26 mouse cellular contexts compared by ENCODE assay signal in the genomic region with DNA sequence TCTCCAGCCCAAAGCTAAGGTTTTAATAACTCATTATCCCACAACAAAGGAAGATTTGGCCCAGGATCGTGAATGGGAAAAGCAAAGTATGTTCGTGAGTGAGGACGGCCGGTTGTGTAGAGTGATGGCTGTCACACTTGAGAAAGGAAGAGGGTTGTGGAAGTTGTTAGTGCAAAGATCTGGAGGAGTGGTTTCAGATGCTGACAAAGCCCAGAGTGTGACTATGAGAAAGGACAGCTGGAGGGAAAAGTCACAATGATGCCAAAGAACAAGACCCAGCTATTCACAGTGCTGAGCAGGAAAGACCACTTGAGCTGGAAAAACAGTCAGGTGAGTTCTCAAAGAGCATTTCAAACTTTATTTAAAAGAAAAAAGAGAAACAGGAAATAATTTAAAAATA. TPM values are rescaled to one million over a fixed set of nuclear protein-coding genes. Genes with fewer than 3 reads are reported as not detected.
DNase-seq lines count a peak whose midpoint lies in the region; ATAC-seq and TF ChIP-seq lines count a peak whose summit lies in the region.
"Had no signal": no experiment of that assay in that cellular context is flagged by ENCODE, and none has a peak within 500 bp of the region (broad histone marks: within the 10 kb centered on the region; RNA-seq: fewer than 3 reads in every experiment).

No protein-coding gene starts in this region.

- DNase-seq in heart, adult 2 months, result no peak
- DNase-seq in kidney, postnatal 14 days, result peak; percentile 8
- no peak for DNase-seq in kidney, postnatal 36 days
- peak; percentile 72 for DNase-seq in lung, postnatal 10 days
- no peak for DNase-seq in adrenal gland, postnatal 14 days
- DNase-seq: adrenal gland, postnatal 25 days; cerebellum, adult 11-12 months; cerebellum, postnatal 36 days; gastrocnemius, postnatal 36 days; kidney, postnatal 10 days; layer of hippocampus, adult 9-11 months; right cerebral cortex, postnatal 14 days; thymus, postnatal 25 days had no signal

- intact Hi-C loops in heart, adult 2 months (cut with DNase I), result no loop called here

- H3K9me3 ChIP-seq in heart, embryonic 13.5 days, result no peaks in the 10 kb centered on the region
- no peaks in the 10 kb centered on the region for H3K9me3 ChIP-seq in stomach, embryonic 16.5 days (replicated peaks; ENCODE audit: control insufficient read depth, low read length)
- H3K9me3 ChIP-seq: embryonic facial prominence, embryonic 15.5 days; G1E; midbrain, embryonic 10.5 days had no signal

- ATAC-seq in heart, embryonic 13.5 days (ENCODE audit: extremely low read depth, insufficient number of reproducible peaks, low FRiP score, low TSS enrichment), result no peak
- ATAC-seq in stomach, embryonic 16.5 days (ENCODE audit: insufficient read depth, low FRiP score), result no peak
- ATAC-seq: activated CD4-positive, CD25-positive, alpha-beta regulatory T cell, adult 4 months; forebrain, embryonic 16.5 days had no signal

- TF ChIP-seq CTCF in heart, adult 2 months (IDR thresholded peaks at IDR 0.05), result no peak

- peaks cover 14% of the 10 kb centered on the region for H3K4me1 ChIP-seq in heart, embryonic 13.5 days
- H3K4me1 ChIP-seq in heart, adult 2 months (ENCODE audit: control insufficient read depth, insufficient read depth, low read length), result no peaks in the 10 kb centered on the region; the same call in 1 of the 2 replicates
- H3K4me1 ChIP-seq in stomach, embryonic 16.5 days (ENCODE audit: control insufficient read depth, insufficient read depth, low read length), result peaks cover 3% of the 10 kb centered on the region
- H3K4me1 ChIP-seq: embryonic facial prominence, embryonic 15.5 days; midbrain, embryonic 10.5 days had no signal

- no peak overlapping the region for H3K9ac ChIP-seq in heart, embryonic 13.5 days
- H3K9ac ChIP-seq in heart, adult 2 months (ENCODE audit: low read depth, low read length), result no peak overlapping the region
- no peak overlapping the region for H3K9ac ChIP-seq in stomach, embryonic 16.5 days (ENCODE audit: low read length)
- H3K9ac ChIP-seq: embryonic facial prominence, embryonic 15.5 days had no signal

- H3K27ac ChIP-seq in heart, embryonic 13.5 days (replicated peaks), result peak overlapping the region; percentile 24; the same call in 1 of the 2 replicates
- no peak overlapping the region for H3K27ac ChIP-seq in heart, adult 2 months
- peak overlapping the region; percentile 38; the same call in 1 of the 2 replicates for H3K27ac ChIP-seq in stomach, embryonic 16.5 days (ENCODE audit: low read length)
- H3K27ac ChIP-seq: embryonic facial prominence, embryonic 15.5 days; midbrain, embryonic 10.5 days had no signal

- no peak for TF ChIP-seq POLR2A in heart, adult 2 months (IDR thresholded peaks at IDR 0.05; ENCODE audit: insufficient read depth, low read depth, low read length)

- H3K4me3 ChIP-seq in heart, embryonic 13.5 days, result no peak overlapping the region
- no peak overlapping the region for H3K4me3 ChIP-seq in heart, adult 2 months
- no peak overlapping the region for H3K4me3 ChIP-seq in stomach, embryonic 16.5 days (replicated peaks; ENCODE audit: low read length)
- H3K4me3 ChIP-seq: embryonic facial prominence, embryonic 15.5 days; midbrain, embryonic 10.5 days had no signal

- 38% methylated on average over 4 of the region's 4 CpGs for WGBS in heart, embryonic 13.5 days
- 66% methylated on average over 4 of the region's 4 CpGs for WGBS in heart, adult 2 months
- WGBS in stomach, embryonic 16.5 days, result 53% methylated on average over 4 of the region's 4 CpGs

- H3K27me3 ChIP-seq in heart, embryonic 13.5 days (replicated peaks), result no peaks in the 10 kb centered on the region
- H3K27me3 ChIP-seq in heart, adult 2 months (ENCODE audit: control insufficient read depth, insufficient read depth, low read length), result no peaks in the 10 kb centered on the region
- H3K27me3 ChIP-seq in stomach, embryonic 16.5 days (ENCODE audit: control insufficient read depth, insufficient read depth, low read length), result no peaks in the 10 kb centered on the region
- H3K27me3 ChIP-seq: embryonic facial prominence, embryonic 15.5 days had no signal

- peaks cover 61% of the 10 kb centered on the region for H3K36me3 ChIP-seq in heart, embryonic 13.5 days
- no peaks in the 10 kb centered on the region for H3K36me3 ChIP-seq in heart, adult 2 months (ENCODE audit: control insufficient read depth, insufficient read depth, low read length)
- peaks cover 14% of the 10 kb centered on the region; the same call in 1 of the 2 replicates for H3K36me3 ChIP-seq in stomach, embryonic 16.5 days (ENCODE audit: control insufficient read depth, insufficient read depth, low read length)

- no peak for TF ChIP-seq EP300 in heart, adult 2 months (IDR thresholded peaks at IDR 0.05; ENCODE audit: insufficient read depth, low read depth, low read length)

- no peak overlapping the region for H3K4me2 ChIP-seq in heart, embryonic 13.5 days
- no peak overlapping the region for H3K4me2 ChIP-seq in stomach, embryonic 16.5 days (ENCODE audit: low read depth, low read length)
- H3K4me2 ChIP-seq: embryonic facial prominence, embryonic 15.5 days; liver, embryonic 11.5 days had no signal

- H3K79me2 ChIP-seq in heart, adult 2 months (replicated peaks; ENCODE audit: control insufficient read depth, insufficient read depth, low read length), result no peaks in the 10 kb centered on the region

RNA-seq across cellular contexts. Expression of gene Spg11, which starts 8.5 kb away (rescaled TPM):
- 4.7 and 4.9 TPM in 2 replicates for polyA plus RNA-seq in heart, embryonic 13.5 days (2015; fragmentation: Nextera tagmentation; extraction: Ambion mirVana)
- total RNA-seq in heart, adult 2 months (2021), result 10 to 100 TPM; 10.8 to 11.3 TPM
- 3.8 and 6.7 TPM in 2 replicates for polyA plus RNA-seq in heart, adult 2 months (2012; rRNA removed)
- polyA plus RNA-seq in stomach, embryonic 16.5 days (2015; fragmentation: Nextera tagmentation; extraction: Ambion mirVana), result 8.8 and 9.7 TPM in 2 replicates
- 15.3 and 16.9 TPM in 2 replicates for total RNA-seq in adrenal gland, postnatal 14 days (2021)

RNA-seq across cellular contexts. Expression of gene B2m, which starts 37.8 kb away (rescaled TPM):
- polyA plus RNA-seq in heart, embryonic 13.5 days (2015; fragmentation: Nextera tagmentation; extraction: Ambion mirVana), result 268 and 284 TPM in 2 replicates
- total RNA-seq in heart, adult 2 months (2021), result 100 to 1,000 TPM; 201 to 240 TPM
- 400 and 574 TPM in 2 replicates for polyA plus RNA-seq in heart, adult 2 months (2012; rRNA removed)
- polyA plus RNA-seq in stomach, embryonic 16.5 days (2015; fragmentation: Nextera tagmentation; extraction: Ambion mirVana), result 368 and 395 TPM in 2 replicates
- 400 and 401 TPM in 2 replicates for total RNA-seq in adrenal gland, postnatal 14 days (2021)

RNA-seq across cellular contexts. Expression of gene Trim69, which starts 50.8 kb away (rescaled TPM):
- 0.14 TPM in 1 of 2 replicates, not detected in the other for polyA plus RNA-seq in heart, embryonic 13.5 days (2015; fragmentation: Nextera tagmentation; extraction: Ambion mirVana)
- total RNA-seq in heart, adult 2 months (2021), result not detected
- 0.15 TPM in 1 of 2 replicates, not detected in the other for polyA plus RNA-seq in heart, adult 2 months (2012; rRNA removed)
- polyA plus RNA-seq in stomach, embryonic 16.5 days (2015; fragmentation: Nextera tagmentation; extraction: Ambion mirVana), result 0.12 TPM in 2 replicates
- total RNA-seq in adrenal gland, postnatal 14 days (2021), result not detected in 2 replicates
- total RNA-seq: adrenal gland, postnatal 25 days; G1E; gastrocnemius, postnatal 36 days; left cerebral cortex, adult 8-10 months; midbrain, postnatal 0 days; neutrophil, adult 5-6 weeks had no signal
- polyA plus RNA-seq: embryonic facial prominence, embryonic 15.5 days; forebrain, embryonic 16.5 days; G1E; hindbrain, embryonic 11.5 days; limb, embryonic 11.5 days; liver, embryonic 11.5 days; midbrain, embryonic 10.5 days; midbrain, postnatal 0 days had no signal

Comparison
In these comparisons a context has a peak if more than half of its experiments do, and no peak if none do; other contexts are left out.
1. DNase-seq: peak in kidney, postnatal 14 days (single experiment) and lung, postnatal 10 days (single experiment); none in heart, adult 2 months (0 of 2), kidney, postnatal 36 days (0 of 2) and adrenal gland, postnatal 14 days (single experiment).